Mouse (Mus musculus) embryonic facial prominence, embryonic 11.5 days (tissue): ENCODE measurements at regions not wholly inside any gene's neighbourhood (a gene's known extent, or its start where the extent isn't known, plus 50 kb on each side); places are given as distances from the start of the nearest gene placed in this dataset.

Experiments used
- ATAC-seq: fragments of 200-750 bp; cut with Nextera tagmentation; replicated peaks from 2 replicates; pipeline ENCODE4 v1.8.0; 2017; ENCODE audit warnings: low read depth; ENCODE audit not compliant: insufficient number of reproducible peaks, low FRiP score, low TSS enrichment
- DNase-seq: peaks from one replicate; pipeline ENCODE4 v3.0.0-alpha.2; 2015; ENCODE audit warnings: low spot score
- H3K27ac ChIP-seq: fragments of 300-500 bp; sonication (generic); replicated peaks from 2 replicates; pipeline ENCODE4 v1.5.1; 2014; ENCODE audit warnings: mild to moderate bottlenecking, low read depth, low read length, control low read depth
- H3K27me3 ChIP-seq: fragments of 300-500 bp; sonication (generic); 2 replicates; pipeline ENCODE4 v1.6.1; 2014; ENCODE audit warnings: mild to moderate bottlenecking, low read length, moderate library complexity, mixed read lengths; ENCODE audit not compliant: control insufficient read depth, insufficient read depth
- H3K36me3 ChIP-seq: fragments of 300-500 bp; sonication (generic); replicated peaks from 2 replicates; pipeline ENCODE4 v1.6.1; 2014; ENCODE audit warnings: low read depth, mild to moderate bottlenecking, low read length, moderate library complexity, mixed read lengths; ENCODE audit not compliant: control insufficient read depth, insufficient read depth
- H3K4me1 ChIP-seq: fragments of 300-500 bp; sonication (generic); 2 replicates; pipeline ENCODE4 v1.6.1; 2014; ENCODE audit warnings: low read length, mixed read lengths; ENCODE audit not compliant: control insufficient read depth, insufficient read depth
- H3K4me2 ChIP-seq: fragments of 300-500 bp; sonication (generic); 2 replicates; pipeline ENCODE4 v1.6.1; 2014; ENCODE audit warnings: low read depth, mild to moderate bottlenecking, control low read depth, low read length, moderate library complexity
- H3K4me3 ChIP-seq: fragments of 300-500 bp; sonication (generic); 2 replicates; pipeline ENCODE4 v1.5.1; 2014; ENCODE audit warnings: low read depth, low read length, control low read depth
- H3K9ac ChIP-seq: fragments of 300-500 bp; sonication (generic); replicated peaks from 2 replicates; pipeline ENCODE4 v1.6.1; 2014; ENCODE audit warnings: mild to moderate bottlenecking, control low read depth, low read length
- H3K9me3 ChIP-seq: fragments of 300-500 bp; sonication (generic); replicated peaks from 2 replicates; pipeline ENCODE4 v1.6.1; 2016; ENCODE audit warnings: mild to moderate bottlenecking, low read length, inconsistent platforms, mixed read lengths; ENCODE audit not compliant: control insufficient read depth
- WGBS: fragments of 180-500 bp; shearing (Covaris S2); extraction: QIAGEN DNeasy Blood & Tissue Kit; methylation state at CpG from one replicate; pipeline ENCODE4 v1.1.7; 2014; 5-methylcytosine and 5-hydroxymethylcytosine counted together

DNA sequence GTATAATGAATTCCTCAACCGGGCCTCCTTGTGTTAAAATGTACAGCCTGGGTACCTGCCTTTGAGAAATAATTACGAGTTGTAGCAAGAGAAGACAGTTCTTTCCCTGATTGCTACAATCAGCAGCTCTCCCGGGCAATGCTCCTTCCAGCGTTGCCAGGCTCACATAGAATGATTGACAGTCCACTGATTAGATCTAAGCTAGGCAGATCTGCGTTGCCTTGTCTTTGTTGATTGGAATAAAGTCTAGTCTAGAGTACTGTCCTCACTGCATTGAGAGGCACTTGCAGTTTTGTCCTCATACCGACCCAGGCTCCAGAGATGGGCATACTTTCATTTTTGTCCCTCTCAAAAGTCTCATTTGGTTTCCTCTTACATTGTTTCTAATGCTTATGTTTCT lies 238.6 kb downstream of the Pdha2 start:
- ATAC-seq, result no peak
- no peak overlapping the region for H3K27ac ChIP-seq
- DNase-seq, result peak; percentile 3
- no peak overlapping the region for H3K9ac ChIP-seq
- no peaks in the 10 kb centered on the region for H3K9me3 ChIP-seq
- no peaks in the 10 kb centered on the region for H3K36me3 ChIP-seq
- no peaks in the 10 kb centered on the region for H3K27me3 ChIP-seq
- WGBS, result 41% methylated on average over 6 of the region's 6 CpGs
- H3K4me1 ChIP-seq, result no peaks in the 10 kb centered on the region
- no peak overlapping the region for H3K4me2 ChIP-seq
- H3K4me3 ChIP-seq, result no peak overlapping the region

DNA sequence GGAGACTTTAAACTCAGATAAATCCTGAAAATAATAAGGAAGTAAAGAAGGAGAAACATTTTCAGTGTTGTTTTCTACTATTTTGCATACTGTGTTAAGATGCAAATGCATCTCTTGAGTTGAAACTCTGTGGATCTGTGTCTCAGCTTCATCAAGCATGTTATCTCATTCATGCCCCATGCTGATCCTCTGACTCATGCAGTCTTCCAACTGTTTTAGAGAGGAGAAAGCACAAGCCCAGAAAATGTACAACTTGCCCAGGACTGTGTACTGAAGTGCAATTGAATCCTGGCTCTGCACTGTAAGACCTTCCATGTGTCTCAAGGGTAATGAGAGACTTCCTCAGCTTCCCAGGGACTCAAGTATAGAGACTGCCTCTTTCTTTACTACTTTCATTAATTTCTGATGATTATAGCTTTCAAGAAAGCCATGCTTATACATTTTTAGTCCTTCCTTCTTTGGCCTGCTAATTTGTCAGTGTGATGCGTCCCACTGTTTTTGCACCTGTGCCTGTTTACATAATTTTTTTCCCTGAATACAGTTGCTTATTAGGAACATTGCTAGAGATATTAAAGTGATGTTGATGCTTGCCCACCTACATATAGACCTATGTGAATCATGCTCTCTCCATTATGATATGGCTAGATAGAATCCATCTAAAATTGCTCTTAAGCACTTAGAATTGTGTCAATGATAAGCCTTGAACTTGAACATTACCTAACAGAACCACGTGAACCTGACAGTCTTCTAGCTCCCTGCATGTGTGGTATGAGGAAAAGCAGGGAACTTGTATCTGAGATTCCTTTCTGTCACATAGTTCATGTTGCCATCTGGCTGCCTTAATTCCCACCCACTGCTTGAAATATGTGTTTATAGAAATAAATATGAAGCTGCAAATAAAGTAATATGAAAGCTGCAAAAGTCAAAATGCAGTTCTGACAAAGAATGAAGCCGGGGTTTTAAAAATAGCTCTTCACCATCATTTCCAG lies 242.0 kb downstream of the Pdha2 start:
- no peak for ATAC-seq
- Histone ChIP-seq H3K36me3 (no peaks in the 10 kb centered on the region), H3K27ac (no peak overlapping the region), H3K9ac (no peak overlapping the region), H3K4me1 (no peaks in the 10 kb centered on the region), H3K4me3 (no peak overlapping the region), H3K4me2 (no peak overlapping the region), H3K27me3 (no peaks in the 10 kb centered on the region), H3K9me3 (no peaks in the 10 kb centered on the region)
- 88% methylated on average over 3 of the region's 3 CpGs for WGBS
- no peak for DNase-seq

DNA sequence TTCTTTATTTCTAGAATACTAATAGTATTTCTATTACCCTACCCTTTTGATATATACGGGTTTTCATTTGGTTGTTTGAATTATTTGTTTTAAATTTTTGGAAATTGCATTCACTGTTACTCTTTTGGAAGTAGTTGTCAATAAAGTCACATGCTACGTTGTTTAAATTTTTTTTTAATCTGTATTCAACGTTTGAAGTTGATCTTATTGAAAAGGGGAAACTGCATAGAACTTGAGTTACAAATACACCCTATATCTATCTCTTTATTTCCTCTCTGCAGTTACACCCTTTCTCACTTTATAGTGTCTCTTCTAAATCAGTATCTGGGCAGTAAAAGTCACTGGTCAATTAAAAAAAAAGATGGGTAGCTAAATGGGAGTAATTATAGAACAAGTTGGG lies 243.6 kb downstream of the Pdha2 start:
- Histone ChIP-seq H3K4me3 (no peak overlapping the region), H3K4me2 (no peak overlapping the region), H3K9ac (no peak overlapping the region), H3K4me1 (no peaks in the 10 kb centered on the region), H3K27ac (no peak overlapping the region), H3K9me3 (no peaks in the 10 kb centered on the region), H3K36me3 (no peaks in the 10 kb centered on the region), H3K27me3 (no peaks in the 10 kb centered on the region)
- ATAC-seq (no peak), DNase-seq (no peak)
- 81% methylated on average over 3 of the region's 3 CpGs for WGBS

DNA sequence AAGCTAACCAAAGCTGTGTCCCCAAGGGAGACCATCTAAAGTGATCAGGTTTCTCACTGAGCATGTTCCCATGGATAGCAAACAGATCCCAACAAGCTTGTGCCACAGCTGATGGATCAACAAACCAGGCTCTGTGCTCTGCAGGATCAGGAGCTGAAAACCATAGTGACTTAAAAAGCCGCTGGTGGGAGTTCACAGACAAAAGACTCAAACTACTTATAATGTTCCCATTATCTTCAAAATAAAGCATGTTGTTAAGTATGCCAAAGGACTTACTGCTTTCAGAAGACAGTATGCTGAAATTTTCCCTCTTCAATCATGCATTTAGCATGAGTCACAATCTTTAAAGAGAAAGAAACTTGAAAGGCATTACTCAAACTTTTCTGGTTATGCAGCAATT lies 254.5 kb downstream of the Pdha2 start:
- no peak for ATAC-seq
- no peak overlapping the region for H3K4me2 ChIP-seq
- peak; percentile 34 for DNase-seq
- no peaks in the 10 kb centered on the region for H3K9me3 ChIP-seq
- no peaks in the 10 kb centered on the region for H3K27me3 ChIP-seq
- no peaks in the 10 kb centered on the region for H3K36me3 ChIP-seq
- H3K4me1 ChIP-seq, result no peaks in the 10 kb centered on the region
- WGBS, result 44% methylated on average over 1 of the region's 1 CpGs
- H3K4me3 ChIP-seq, result no peak overlapping the region
- no peak overlapping the region for H3K9ac ChIP-seq
- H3K27ac ChIP-seq, result no peak overlapping the region

DNA sequence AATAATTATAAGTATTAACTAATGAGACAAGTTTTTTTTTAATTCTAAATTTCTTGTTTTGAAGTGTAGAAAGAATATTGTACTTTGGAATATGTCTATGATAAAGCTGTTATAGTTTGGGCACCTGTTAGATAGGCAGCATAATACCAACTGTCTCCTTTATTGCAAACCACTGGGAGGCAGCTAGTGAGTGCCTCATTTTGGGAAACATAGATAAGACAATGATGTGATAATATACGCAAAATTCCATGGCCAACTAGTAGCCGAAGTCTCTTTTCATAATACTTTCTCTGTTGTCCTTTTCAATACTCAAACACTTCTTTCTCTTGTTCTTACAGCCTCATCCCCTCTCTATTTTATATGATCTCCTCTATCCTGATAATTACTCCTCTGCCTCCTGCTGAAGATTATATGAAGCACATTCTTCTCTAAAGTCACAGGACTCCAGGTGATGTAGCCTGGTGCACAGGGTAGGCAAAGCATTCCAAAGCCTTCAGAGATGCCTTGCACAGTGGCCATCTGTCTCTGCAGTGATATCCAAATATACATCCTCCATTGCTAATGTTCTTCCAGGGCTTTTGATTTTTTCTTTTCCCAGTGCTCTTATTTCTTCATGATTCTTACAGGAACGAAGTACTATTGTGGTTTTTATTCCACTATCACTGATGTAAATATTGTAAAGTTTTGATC lies 259.9 kb downstream of the Pdha2 start:
- Histone ChIP-seq H3K36me3 (no peaks in the 10 kb centered on the region), H3K27ac (no peak overlapping the region), H3K4me3 (no peak overlapping the region), H3K4me2 (no peak overlapping the region), H3K4me1 (no peaks in the 10 kb centered on the region), H3K27me3 (no peaks in the 10 kb centered on the region), H3K9me3 (no peaks in the 10 kb centered on the region), H3K9ac (no peak overlapping the region)
- WGBS, result 89% methylated on average over 3 of the region's 3 CpGs
- no peak for DNase-seq
- ATAC-seq, result no peak

DNA sequence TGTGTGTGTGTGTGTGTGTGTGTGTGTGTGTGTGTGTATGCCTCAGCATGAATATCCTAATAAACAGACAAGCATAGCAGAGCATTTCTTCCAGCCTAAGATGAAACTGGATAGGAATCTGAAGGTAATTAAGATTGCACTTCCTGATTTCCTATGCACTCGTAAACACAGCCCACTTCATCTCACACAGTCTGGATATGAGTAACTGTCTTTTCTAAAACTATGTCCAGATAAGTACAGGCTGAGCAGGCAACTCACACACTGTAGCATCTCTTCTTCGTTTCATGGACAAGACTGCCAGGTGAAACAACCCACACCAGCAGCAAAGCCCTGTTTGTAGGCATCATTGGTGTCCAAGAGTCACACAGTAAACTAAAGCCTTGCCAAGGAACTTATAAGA lies 261.1 kb downstream of the Pdha2 start:
- Histone ChIP-seq H3K9ac (no peak overlapping the region), H3K9me3 (no peaks in the 10 kb centered on the region), H3K4me1 (no peaks in the 10 kb centered on the region), H3K27ac (no peak overlapping the region), H3K36me3 (no peaks in the 10 kb centered on the region), H3K4me3 (no peak overlapping the region), H3K4me2 (no peak overlapping the region), H3K27me3 (no peaks in the 10 kb centered on the region)
- WGBS, result 62% methylated on average over 2 of the region's 2 CpGs
- DNase-seq, result no peak
- no peak for ATAC-seq

DNA sequence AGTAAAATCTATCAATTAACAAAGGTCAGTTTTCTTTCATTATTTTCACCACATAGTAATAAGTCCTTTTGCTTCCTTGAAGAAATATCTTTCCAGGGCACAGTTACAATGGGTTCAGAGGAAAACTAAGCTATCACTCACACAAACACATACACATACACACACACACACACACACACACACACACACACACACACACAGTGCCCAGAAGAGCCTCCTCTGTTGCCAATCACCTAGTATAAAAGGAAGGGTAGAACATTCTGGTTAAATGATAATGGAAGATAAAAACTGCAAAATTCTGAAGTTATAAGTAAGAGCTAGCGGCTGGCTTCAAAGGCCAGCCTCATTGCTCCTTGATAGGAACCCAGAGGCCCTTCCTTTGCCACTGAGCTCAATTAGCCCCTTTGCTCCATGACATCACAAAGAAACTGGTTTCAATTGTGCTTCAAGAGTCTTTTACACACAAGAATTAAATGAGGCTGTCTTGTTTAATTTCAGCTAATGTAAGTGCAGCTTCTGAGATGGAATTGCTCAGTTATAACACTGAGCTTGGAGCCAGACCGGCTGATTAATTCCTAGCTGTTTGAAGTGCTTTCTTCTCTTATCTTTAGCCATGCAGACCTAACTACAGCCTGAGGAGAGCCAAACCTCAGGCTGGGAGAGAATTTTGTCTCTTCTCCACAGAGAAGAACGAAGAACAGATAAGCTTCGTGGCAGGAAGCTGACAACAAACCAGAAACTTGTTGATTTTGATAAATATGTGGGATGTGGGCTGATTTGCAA lies 262.1 kb downstream of the Pdha2 start:
- H3K27me3 ChIP-seq, result no peaks in the 10 kb centered on the region
- DNase-seq, result peak; percentile 35
- H3K4me3 ChIP-seq, result no peak overlapping the region
- H3K36me3 ChIP-seq, result no peaks in the 10 kb centered on the region
- no peaks in the 10 kb centered on the region for H3K4me1 ChIP-seq
- 64% methylated on average over 4 of the region's 4 CpGs for WGBS
- H3K9me3 ChIP-seq, result no peaks in the 10 kb centered on the region
- H3K4me2 ChIP-seq, result no peak overlapping the region
- ATAC-seq, result 0 out of 2 replicates have a peak, but pooled peaks have one; percentile 52
- no peak overlapping the region for H3K27ac ChIP-seq
- H3K9ac ChIP-seq, result no peak overlapping the region
